Mouse (Mus musculus) retina, postnatal 1 day (tissue): ENCODE results near the gene Tada1.

Source experiments
- DNase-seq: peaks from one replicate; pipeline ENCODE4 v3.0.0-alpha.2; 2012

Tada1 gene

GRCm38 (mm10) chr1:166379013-166379629, at the start of gene Tada1:
Tada1 (plus strand) TSS chr1:166379097.
- peak; percentile 96 for DNase-seq

GRCm38 (mm10) chr1:166330752-166331151, 48.1 kb upstream of the Tada1 start:
- no peak for DNase-seq

- no peak for DNase-seq
These were observed 39.8 kb upstream of the Tada1 start for GRCm38 (mm10) chr1:166339110-166339509.

GRCm38 (mm10) chr1:166342060-166342459, 36.8 kb upstream of the Tada1 start:
- no peak for DNase-seq

- no peak for DNase-seq
These were observed 36.4 kb upstream of the Tada1 start for GRCm38 (mm10) chr1:166342539-166342938.

- DNase-seq = no peak
These were observed 35.3 kb upstream of the Tada1 start for GRCm38 (mm10) chr1:166343586-166343985.

- DNase-seq = no peak
These were observed 34.4 kb upstream of the Tada1 start for GRCm38 (mm10) chr1:166344300-166345077.

- DNase-seq = no peak
These were observed 33.3 kb upstream of the Tada1 start for GRCm38 (mm10) chr1:166345602-166346001.

- no peak for DNase-seq
These were observed 32.0 kb upstream of the Tada1 start for GRCm38 (mm10) chr1:166346906-166347305.

GRCm38 (mm10) chr1:166349341-166349740, 29.6 kb upstream of the Tada1 start:
- DNase-seq = no peak

- no peak for DNase-seq
These were observed 29.1 kb upstream of the Tada1 start for GRCm38 (mm10) chr1:166349751-166350150.

- DNase-seq = peak; percentile 79
These were observed 18.6 kb upstream of the Tada1 start for GRCm38 (mm10) chr1:166360157-166360855.

GRCm38 (mm10) chr1:166360896-166361295, 18.0 kb upstream of the Tada1 start:
- no peak for DNase-seq

GRCm38 (mm10) chr1:166361842-166362241, 17.1 kb upstream of the Tada1 start:
- no peak for DNase-seq

- DNase-seq = no peak
These were observed 16.2 kb upstream of the Tada1 start for GRCm38 (mm10) chr1:166362659-166363058.

- DNase-seq = no peak
These were observed 15.8 kb upstream of the Tada1 start for GRCm38 (mm10) chr1:166363122-166363521.

- DNase-seq = no peak
These were observed 1.7 kb upstream of the Tada1 start for GRCm38 (mm10) chr1:166377171-166377570.

- DNase-seq = no peak
These were observed 375 bp upstream of the Tada1 start for GRCm38 (mm10) chr1:166378431-166379012.

GRCm38 (mm10) chr1:166379630-166380231, 834 bp downstream of the Tada1 start:
- DNase-seq = peak; percentile 70

- DNase-seq = no peak
These were observed 2.4 kb downstream of the Tada1 start for GRCm38 (mm10) chr1:166381336-166381735.

GRCm38 (mm10) chr1:166381821-166382220, 2.9 kb downstream of the Tada1 start:
- no peak for DNase-seq

GRCm38 (mm10) chr1:166382626-166383025, 3.7 kb downstream of the Tada1 start:
- DNase-seq = no peak

GRCm38 (mm10) chr1:166384614-166385013, 5.7 kb downstream of the Tada1 start:
- no peak for DNase-seq
